Mouse (Mus musculus): ENCODE data around the gene P3h2.

Gene P3h2

DNA sequence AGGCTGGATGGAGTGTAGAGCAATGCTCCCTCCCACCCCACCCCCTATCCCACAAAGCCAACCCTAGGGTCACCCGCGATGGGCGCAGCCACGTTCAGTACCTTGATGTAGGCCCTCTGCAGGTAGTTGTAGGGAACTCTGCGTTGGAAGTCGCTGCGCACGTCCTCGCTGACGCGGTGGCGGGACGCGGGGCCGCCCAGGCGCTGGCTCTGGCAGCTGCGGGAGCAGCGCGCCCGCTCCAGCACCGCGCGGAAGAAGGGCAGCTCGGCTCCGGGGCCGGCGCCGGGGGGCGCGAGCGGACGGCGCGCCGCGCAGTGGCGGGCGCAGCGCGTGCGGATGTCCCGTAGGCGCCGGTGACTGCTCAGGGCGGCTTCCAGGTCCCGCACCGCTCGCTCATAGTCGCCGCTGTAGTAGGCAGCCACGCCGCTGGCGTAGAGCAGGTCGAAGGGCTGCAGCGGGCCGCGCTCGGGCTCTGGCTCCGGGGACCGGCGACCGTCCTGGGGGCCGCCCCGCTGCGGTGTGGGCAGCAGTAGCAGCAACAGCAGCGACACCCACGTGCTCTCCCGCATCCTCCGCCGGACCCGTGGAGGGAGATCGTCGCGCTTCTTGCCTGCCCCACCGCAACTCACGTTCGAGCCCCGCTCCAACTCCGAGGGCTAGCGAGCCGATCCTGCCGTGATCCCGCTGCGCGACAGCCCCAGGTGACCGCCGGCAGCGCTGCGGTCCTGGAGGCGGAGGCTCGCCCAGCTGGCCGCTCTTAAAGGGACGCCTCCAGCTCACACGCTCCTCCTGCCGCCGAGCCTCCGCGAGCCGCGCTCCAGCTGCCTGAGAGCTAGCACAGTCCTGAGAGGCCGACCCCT, at the start of gene P3h2:
P3h2 (minus strand) TSS at position 670 of the 860 bp plus-strand sequence.
- peak; percentile 69 for DNase-seq (ENCODE audit: low spot score)

DNA sequence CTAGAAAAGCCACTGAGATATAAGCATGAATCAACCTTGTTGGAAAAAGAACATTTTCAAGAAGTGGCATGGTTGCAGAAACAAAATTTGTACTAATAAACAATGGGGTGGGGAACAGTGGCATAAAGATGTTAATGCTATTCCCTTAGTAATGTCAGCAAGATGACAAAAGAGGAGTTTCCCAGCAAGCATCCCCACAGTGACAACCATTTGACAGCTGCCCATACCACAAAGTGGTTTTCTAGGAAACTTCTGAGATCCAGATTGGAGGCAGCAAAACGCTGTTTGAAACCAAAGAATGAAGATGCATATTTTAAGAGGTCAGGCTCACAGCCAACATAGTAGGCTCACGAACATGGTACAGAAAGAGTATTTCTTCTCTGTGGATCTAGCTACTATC, 46.7 kb upstream of the P3h2 start:
- no peak for DNase-seq (ENCODE audit: low spot score)

DNA sequence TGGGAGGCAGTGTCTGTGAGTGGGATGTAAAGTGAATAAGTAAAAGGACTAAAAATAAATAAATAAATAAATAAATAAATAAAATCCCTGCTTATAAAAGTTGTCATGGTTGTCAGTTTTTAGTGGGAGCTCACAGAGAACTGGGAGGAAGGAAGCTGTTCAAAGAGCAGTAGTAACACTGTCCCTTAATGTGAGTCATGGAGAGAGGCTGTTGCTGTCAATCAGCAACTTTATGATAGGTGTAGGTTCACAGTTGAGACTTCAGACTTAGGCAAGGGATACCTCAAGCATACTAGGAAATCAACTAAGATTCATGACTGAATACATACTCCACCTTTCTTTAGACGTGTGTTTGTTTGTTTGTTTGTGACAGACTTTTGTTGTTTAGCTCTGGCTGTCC, 45.4 kb upstream of the P3h2 start:
- no peak for DNase-seq (ENCODE audit: low spot score)

DNA sequence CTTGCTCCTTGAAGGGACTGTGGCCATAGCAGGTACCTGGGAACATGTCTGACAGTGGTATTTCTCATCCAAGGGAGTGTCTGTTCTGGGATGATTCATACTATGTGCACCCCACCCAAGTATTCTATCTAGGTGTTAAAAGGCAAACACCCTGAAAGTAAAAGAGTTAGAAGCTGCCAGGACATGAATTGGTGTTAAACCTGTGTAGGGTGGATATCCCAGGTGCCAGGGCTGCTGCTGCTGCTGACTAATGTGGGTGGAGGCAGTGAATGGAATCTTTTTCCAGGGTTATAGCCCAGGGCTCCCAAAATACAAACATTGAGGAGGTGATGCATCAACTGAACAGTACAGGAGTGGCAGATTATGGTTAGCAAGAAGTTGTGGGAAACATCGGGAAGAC, 41.3 kb upstream of the P3h2 start:
- no peak for DNase-seq (ENCODE audit: low spot score)

DNA sequence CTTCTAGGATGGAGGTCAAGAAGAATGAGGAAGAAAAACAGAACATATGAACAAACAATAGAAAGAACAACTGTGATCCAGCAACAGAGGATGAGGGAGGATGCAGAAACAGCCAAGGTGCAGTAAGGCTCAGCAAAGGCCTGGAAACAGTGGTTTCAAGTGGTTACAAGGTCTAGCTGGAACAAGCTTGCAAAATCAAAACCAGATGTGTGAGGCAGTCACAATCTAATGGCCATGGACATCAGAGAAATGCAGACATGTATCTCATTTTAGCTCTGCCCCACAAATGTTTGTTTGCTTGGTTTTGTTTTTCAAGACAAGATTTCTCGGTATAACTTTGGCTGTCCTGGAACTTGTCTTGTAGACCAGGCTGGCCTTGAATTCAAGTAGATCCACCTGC, 25.5 kb upstream of the P3h2 start:
- no peak for DNase-seq (ENCODE audit: low spot score)

DNA sequence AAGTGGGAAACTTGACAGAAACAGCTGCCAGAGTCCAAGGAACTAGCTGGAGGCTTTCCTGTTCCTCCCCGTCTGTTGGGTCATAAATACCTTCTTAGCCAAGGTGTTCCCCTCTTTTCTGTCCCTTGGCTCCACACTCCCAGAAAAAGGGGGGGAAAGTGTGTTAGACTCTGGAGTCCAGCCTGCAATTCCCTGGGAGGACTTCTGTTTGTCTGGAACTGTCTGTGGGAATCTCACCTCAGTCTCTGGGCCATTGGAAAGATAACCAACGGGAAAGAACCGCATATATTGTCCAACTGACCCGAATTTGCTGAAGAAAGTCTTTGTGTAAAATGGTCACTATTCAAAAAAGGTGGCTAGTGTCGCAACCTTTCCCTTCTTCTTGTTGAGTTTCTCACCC, 1.0 kb upstream of the P3h2 start:
- DNase-seq (ENCODE audit: low spot score), result no peak

DNA sequence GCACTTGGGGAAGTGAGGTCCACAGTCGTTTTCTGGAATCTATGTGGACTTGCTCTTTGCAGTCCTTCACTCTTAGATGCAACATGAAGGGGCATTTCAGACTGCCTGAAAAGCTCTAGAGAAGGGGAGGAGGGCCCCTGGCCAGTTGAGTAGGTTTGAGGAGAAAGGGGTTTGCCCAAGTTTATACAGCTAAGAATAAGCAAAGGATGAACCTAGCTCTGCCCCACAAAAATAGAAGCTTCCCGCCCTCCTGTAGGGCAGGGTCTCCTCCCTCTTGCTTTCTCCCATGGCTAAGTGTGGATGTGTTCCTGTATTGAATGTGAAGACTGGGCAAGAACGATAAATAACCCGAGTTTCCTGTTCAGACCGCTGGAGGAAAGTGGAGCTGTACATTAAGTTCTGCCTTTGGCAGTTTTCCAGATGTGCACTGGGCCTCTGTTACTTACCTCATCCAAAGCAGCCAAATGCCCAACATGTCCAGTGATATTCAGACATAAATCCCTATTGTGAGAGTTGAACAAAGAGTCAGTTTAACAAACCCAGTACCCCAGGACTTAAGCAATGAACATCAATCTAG, 545 bp upstream of the P3h2 start:
- DNase-seq (ENCODE audit: low spot score), result no peak

DNA sequence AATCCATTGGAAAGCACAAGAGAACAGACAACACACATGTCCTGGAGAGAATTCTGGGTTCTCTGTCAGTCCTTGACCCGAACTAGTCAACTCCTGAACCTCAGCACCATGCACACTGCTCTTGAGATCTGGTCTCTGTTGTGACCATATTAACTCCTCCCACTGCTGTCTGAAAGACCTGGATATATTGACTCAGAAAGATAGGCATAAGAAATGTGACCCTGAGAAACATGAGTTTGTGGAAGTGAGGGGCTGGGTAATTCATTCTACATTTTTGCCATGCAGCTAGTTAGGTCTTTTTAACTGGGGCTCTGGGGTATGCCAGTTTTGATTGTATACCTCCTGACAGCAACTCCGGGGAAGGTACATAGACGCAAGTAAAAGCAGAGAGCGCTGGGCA, 1.3 kb downstream of the P3h2 start:
- no peak for DNase-seq (ENCODE audit: low spot score)

DNA sequence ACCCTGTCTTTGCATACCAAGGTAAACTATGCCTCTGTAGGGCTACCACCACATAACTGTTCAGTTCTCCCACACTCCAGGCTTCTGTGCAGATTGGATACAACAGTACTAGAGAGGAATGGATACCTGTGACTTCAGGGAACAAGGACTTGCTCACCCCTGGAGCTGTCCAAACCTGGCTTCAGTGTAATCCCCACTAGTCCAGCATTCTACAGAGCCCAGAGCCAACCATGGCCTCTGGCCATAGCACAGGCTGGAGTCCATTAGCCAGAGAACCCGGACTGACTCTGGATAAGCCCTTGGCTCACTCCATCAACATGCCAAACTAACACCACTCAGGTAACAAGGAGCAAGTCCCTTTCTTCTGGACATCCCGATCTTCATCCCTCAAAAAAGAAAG, 2.7 kb downstream of the P3h2 start:
- DNase-seq (ENCODE audit: low spot score), result no peak

DNA sequence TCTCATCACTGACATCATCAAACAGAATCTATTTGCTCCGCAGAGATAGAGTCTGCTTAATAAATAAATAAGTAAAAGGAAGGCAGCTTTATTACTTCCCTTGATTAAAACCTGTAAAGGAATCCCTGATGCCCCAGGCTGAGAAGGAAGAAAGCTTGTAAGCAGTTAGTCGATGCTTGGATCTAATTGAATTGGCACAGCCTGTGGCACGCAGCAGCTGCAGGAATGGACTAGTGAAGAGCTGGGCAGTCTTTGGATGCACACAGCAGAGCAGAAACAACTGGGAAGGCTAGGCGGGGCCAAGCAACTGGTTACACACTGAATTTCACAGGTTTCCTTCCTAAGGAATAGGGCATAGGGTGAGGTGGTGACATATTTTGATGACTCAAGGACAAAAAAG, 5.4 kb downstream of the P3h2 start:
- DNase-seq (ENCODE audit: low spot score), result no peak

DNA sequence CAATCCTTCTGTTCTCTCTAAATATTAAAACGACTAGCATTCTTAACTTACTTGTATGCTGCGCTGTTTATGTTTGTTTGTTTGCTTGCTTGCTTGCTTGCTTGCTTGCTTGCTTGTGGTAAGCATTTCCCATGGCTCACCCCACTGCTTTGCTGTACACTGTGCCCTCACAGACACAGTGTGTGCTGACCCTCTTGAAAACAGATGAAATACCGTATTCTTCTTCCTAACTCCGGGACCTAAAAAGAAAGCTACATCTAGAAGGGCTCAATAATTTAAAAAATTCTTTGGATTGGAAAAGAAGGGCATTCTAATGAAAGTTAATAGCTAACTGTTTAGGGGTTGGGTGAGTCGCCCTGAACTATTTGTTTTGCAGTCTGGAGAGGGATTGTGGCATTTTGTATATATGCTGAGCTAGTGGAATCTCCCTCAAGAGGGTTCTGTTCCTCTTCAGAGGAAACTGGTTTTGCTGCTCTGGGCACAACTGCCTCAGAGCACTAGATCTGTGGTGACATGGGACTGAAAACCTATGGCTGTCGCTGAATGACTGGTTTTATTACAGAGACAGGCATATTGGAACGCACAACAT, 9.8 kb downstream of the P3h2 start:
- DNase-seq (ENCODE audit: low spot score), result no peak

DNA sequence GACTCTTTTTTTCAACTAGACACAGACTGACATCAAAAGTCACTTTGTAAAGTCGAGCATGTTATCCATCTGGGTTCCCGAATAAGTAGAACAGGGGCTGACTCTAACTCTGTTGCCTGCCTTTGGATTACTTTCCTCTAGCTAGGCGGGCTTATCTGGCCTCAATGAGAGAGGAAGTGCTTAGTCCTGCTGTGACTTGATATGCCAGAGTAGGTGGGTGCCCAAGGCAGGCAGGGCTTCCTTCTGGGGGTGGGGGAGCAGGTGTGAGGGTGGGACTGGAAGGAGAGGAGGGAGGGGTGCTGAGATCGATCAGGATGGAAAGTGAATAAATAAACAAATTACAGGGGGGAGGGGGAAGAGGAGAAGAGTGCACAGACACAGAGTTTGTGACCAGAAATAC, 11.7 kb downstream of the P3h2 start:
- DNase-seq (ENCODE audit: low spot score), result no peak

DNA sequence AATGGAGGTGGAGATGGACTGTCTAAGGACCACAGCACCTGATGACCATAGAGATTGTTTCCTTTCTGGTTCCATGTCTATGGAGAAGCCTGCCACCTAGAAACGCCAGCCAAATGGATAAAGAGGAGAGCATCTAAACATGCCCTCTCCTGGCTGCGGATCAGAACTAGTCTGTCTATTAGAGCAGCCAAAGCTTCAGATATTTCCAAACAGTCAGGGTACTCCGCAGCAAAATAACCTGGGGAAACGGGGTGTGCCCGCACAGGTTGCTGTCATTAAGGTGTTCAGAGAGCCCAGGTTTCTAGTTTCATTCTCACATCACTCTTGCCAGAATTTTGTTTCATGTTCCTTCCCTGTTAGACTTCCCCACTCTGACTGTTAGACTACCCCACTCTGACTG, 16.6 kb downstream of the P3h2 start:
- DNase-seq (ENCODE audit: low spot score), result no peak

DNA sequence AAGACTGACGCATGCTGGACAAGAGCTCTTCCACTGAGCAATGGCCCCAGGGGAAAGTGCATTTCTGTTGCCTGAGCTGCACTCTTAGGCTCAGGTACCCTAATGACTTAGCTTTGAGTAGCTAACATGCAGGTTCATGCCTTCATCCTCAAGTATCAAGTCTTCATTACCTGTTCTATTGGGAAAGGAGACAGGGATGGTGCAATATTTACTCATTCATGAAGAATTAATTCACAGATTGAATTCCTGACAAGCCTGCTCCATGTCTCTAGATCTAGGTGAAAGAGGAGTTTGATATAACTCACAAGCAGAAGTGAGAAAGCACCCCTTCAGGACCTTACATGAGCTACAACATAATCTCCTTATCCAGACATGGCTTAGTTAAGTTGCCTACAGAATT, 17.3 kb downstream of the P3h2 start:
- no peak for DNase-seq (ENCODE audit: low spot score)

DNA sequence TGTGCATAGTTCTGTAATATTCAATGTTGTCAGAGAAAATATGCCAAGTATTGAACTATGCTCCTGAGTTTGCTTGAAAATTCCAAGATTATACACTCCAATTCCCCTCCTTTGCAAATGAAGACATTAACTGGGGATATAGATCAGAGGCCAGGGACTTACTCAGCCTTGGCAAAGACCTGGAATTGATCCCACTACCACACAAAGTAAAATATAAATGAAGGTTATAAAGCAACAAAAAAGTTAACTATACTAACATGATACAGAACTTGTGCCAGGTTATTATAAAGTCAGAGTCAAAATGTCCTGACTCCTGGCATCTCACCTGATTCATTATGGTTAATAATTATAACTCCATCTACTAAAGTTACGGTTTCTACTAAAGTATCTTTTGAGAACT, 18.6 kb downstream of the P3h2 start:
- no peak for DNase-seq (ENCODE audit: low spot score)

DNA sequence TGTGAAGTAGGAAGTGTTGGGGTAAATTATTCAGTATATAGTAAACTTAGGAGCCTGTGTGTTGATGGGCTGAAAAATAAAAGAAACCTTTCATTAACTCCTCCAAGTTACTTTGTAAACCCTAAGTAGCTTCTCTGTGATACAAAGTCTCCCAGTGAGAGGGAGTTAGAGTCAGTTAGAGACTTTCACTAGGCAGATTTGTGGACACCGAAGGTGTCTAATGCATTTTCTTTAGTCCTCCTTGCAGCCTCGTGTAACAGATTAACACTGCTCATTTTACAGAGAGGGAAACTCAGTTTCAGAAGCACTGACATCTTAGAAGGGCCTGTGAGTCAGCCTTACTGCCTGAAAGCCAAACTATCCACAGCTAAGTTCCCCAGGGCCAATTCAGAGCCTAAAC, 20.4 kb downstream of the P3h2 start:
- no peak for DNase-seq (ENCODE audit: low spot score)

DNA sequence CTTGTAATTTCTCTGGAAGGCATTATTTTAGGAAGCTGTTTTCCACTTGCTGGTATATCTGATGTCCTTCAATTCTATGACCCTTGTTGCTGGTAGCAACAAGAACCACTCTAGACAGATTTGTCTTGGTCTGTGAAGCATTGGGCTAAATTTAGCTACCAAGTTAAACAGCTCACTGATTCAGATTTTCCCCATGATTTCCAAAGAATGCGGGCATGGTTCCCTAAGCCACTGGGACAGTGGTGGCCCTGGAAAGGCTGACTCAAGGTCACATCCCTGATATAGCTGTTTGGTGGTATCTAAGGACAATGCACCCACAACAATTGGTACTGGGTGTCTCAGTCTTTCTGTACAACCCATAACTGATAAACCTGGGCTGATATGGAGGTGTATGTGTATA, 22.8 kb downstream of the P3h2 start:
- no peak for DNase-seq (ENCODE audit: low spot score)

DNA sequence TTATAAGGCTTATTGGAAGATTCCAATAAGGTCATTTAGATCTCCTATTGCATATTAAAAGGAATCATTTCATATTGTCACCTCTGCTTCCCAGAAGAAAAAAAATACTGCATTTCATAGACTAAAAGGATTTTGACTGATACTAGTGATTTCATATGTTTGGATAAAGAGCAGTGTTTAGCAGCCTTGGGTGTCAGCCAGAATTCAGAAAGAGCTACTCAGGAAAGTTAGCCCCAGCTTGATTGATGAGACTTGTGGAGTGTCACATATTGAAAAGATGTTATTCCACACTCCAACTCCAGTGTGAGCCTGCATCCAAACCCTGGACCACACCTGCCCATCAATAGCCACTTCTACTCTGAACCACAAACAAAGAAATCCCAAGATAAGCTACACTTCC, 23.2 kb downstream of the P3h2 start:
- no peak for DNase-seq (ENCODE audit: low spot score)

DNA sequence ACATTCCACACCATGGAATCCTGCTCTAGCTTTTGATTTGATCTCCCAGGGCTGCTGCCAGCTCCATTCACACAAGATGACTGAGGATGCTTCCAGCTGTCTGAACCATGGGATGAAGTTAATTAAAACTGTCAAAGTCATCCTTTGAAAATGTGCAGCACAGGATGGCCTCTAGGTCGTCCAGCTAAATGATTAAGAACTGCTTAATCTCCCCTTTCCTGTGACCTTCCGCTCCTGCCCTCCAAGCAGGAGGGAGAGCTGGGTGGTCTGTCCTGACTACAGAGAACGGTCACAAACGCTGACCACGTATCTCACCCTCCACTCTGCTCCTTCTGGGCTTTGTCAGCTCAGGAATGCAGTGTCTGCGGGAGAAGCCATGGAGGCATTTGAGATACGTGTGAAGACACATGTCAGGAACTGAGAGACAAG, 26.6 kb downstream of the P3h2 start:
- DNase-seq (ENCODE audit: low spot score), result no peak

DNA sequence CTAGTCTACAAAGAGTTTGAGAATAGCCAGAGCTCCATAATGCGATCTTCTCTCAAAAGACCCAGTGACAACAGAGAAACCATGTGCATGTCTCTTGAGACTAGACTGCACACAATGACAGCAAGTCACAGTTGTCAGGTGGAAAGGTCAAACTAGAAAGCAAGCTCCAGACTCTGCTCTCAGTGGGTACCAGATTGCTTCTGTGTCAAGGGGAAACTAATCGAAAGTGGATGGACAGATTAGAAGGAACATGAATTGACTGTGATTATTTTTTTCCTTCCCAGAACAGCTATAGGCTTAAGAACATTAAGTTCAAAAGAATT, 27.5 kb downstream of the P3h2 start:
- DNase-seq (ENCODE audit: low spot score), result no peak

DNA sequence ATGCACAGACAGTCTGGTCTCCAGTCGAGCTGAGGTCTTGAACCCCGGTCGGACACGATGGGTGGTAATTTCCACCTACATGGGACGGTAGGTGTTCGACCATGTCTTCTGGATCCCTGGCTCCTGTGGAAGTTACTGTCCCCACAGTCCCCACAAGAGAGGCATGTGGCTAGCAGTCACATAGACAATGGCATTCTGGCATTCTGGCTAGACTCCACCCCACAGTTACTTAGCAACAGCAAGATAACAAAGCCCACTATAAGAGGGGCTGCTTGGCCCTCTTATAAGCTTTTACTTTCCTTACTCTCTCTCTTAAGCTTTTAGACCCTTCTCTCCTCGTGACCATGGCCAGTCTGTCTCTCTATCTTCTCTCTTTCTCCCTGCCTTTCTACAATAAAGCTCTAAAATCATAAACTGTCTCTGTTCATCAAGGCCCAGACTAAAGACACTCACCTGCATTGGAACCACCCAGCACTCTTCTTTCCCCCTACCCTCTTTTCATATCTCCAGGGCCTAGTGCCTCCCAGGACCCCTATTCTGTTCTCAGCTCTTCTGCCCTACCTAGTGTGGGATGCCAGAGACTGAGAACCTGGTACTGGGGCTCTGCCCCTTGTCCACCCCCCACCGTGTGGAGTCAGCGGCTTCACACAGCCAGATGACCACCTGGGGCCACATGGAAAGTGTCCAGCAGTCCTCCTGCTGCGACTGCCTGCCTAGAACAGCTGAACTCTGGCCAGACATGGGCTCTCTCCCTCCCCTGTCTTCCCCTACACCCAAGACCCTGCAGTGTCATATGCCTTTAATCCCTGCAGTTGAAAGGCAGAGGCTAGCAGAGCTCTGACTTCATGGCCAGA, 28.1 kb downstream of the P3h2 start:
- DNase-seq (ENCODE audit: low spot score), result no peak

DNA sequence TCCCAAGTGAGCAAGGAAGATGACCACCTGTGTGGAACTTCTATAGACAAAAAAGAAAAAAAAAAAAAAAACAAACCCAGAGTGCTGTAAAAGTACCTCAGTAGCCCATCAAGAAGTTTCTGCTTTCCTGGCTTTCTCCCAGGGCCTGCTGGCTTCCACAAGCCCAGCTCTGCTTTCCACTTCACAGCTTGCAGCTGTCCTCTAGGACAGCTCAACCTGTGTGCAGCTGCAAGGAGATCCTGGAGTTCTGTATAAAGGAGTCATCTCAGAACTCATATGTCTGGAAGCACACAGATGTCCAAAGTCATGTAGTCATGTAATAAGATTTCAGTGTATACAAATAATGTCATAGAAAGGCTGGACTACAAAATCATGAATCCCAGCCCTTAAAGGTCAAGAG, 30.5 kb downstream of the P3h2 start:
- DNase-seq (ENCODE audit: low spot score), result no peak

DNA sequence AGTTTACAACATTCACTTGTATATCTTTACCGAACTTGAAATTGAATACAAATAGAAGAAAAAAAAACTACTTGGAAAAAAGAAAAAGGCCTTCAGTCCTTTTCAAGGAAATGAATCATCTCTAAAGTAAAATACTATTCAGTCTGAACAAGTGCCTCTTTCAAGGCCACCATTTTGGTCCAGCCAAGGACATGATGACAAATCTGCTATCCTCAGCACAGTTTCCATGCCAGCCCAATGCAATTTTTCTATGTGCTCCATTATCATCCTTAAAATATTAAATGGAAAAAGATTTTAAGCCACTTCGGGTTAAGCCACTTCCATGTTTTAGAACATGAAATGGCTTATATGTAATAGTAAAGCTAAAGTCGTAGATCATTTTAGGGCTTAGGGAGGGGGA, 35.2 kb downstream of the P3h2 start:
- no peak for DNase-seq (ENCODE audit: low spot score)

Measured in testis, postnatal 10 days (tissue).